Mouse (Mus musculus): ENCODE measurements around the gene Srsf9. TPM values are rescaled to one million over a fixed set of nuclear protein-coding genes. Genes with fewer than 3 reads are reported as not detected.

Gene Srsf9
- total RNA-seq (2023), result 10 to 100 TPM; 69.6 to 71.0 TPM

DNA sequence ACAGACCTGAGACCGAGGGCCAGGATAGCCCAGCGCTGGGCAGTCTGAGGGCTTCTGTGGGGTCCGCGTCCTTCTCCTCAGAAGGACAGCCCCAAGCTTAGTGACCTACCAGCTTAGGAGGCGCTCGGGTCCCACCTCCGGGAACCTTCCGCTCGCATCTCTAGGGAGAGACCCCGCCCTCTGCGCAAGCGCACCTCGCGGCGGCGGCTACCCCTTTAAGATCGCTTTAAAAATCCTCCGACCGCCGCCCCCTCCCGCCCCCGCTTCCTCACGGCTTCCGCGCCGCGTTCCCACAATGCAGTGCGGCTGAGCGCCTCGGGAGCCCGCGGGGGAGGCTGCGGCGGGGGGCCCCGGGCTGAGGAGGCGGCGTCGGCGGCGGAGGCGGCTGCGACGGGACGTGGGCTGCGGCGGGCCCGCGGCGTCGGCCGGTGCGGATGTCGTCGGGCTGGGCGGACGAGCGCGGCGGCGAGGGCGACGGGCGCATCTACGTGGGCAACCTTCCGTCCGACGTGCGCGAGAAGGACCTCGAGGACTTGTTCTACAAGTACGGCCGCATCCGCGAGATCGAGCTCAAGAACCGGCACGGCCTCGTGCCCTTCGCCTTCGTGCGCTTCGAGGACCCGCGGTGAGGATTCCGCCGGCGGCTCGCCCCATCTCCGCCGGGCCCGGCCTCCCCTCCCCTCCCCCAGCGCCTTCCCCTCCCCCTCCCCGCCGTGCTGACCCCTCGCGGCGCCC lies at the start of gene Srsf9:
Gene Srsf9 (plus strand): TSS at position 303 of the 735 bp plus-strand sequence.

DNA sequence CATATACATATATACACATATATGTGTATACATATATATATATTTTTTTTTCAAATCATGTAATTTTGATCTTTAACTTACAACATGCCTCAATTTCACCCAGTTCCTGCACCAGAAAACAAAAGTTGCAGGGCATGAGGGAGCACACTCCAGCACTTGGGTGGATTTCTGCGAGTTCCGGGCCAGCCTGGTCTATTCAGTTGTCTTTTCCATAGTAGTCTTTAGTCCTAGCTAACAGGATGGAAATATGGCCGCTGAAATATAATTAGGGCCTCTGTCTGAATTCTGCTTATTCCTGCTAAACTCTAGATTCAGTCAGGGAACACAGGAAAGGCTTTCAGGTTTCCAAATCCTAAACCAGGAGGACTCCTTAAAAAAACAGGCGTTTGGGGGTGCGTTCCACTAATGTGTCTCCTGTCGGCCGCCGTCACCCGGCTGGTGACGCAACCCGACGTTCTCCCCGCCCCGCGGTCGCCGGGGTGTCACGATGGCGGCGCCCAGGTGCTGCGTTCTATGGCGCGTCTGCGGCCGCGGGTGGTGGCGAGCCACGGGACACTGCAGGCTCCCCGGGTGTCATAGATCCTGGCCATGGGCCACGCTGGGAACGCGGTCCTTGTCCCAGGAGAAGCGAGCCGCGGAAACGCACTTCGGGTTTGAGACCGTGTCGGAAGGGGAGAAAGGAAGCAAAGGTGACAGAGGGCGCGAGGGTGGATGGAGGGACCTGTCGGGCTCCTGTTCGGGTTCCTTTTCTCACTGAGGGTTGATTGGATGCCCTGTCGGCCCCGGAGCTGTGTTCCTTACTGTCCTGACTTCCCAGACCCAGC lies 47.5 kb upstream of the Srsf9 start, which contains the start of gene Coq5:
Gene Coq5 (plus strand): TSS at position 441 of the 824 bp plus-strand sequence.

DNA sequence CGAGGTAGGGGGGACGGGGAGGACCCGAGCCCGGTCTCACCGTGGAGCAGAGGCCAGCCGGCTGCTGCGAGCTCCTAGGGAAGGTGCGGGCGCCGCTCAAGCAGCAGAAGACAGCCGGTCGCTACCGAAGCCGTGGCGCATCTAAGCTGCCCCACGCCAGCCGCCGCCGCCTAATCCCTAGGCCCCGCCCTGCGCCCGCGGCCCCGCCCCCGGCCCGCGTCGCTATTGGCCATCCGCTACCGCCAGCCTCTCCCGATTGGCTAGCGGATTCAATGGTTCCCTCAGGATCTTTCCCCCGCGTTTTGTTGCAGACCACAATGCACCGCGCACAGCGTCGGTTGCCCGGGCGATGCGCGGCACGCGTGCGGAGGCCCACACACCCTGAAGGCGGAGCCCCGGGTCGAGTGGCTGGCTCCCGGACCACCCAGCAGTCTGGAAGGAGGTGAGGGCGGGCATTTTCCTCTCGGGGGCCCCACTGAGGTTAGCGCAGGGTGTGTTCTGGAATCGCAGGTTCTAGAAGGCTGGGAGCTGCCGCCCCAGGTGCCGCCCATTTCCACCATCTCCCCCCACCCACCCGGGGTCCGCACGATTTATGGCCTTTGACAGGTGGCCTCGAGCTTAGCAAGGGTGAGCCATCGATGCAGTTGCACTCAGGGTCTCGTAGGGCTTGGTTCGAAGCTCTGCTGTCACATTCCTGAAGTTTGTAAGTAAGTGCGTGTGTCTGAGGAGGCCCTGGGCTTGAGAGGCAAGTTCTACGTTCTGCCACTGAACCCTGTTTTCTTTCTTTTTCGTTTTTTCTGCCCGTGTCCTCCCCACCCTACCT lies 26.0 kb upstream of the Srsf9 start, which contains the start of gene Dynll1:
Gene Dynll1 (minus strand): TSS at position 208 of the 823 bp plus-strand sequence.

GRCm38 (mm10) chr5:115340577-115341313 lies 13.8 kb downstream of the Srsf9 start, which contains the start of the genes Gatc and Triap1:
Gene Gatc, minus strand, starts transcription at chr5:115341178.
Gene Triap1, plus strand, starts transcription at chr5:115341225.

GRCm38 (mm10) chr5:115348546-115349224 lies 21.7 kb downstream of the Srsf9 start, which contains the start of gene Cox6a1:
Gene Cox6a1, minus strand, starts transcription at chr5:115348981.

Other genes with a start within 250 kb of the Srsf9 start
- not detected for gene Gm10401, start 228.9 kb upstream of the Srsf9 start, total RNA-seq (2023)
- 10 to 100 TPM; 15.7 to 20.1 TPM for gene Acads, start 207.8 kb upstream of the Srsf9 start, total RNA-seq (2023)
- gene Unc119b, start 192.2 kb upstream of the Srsf9 start, total RNA-seq (2023), result 10 to 100 TPM; 42.6 to 43.8 TPM
- 10 to 100 TPM; 83.4 to 92.8 TPM for gene Mlec, start 169.0 kb upstream of the Srsf9 start, total RNA-seq (2023)
- not detected for gene Cabp1, start 132.8 kb upstream of the Srsf9 start, total RNA-seq (2023)
- 10 to 100 TPM; 46.7 to 69.9 TPM for gene Pop5, start 91.3 kb upstream of the Srsf9 start, total RNA-seq (2023)
- 100 to 1,000 TPM; 138 to 150 TPM for gene Rnf10, start 54.3 kb upstream of the Srsf9 start, total RNA-seq (2023)
- gene Coq5, start 47.5 kb upstream of the Srsf9 start, total RNA-seq (2023), result 10 to 100 TPM; 27.1 to 35.5 TPM
- 100 to 1,000 TPM; 240 to 329 TPM for gene Dynll1, start 26.2 kb upstream of the Srsf9 start, total RNA-seq (2023)
- 10 to 100 TPM; 13.0 to 13.1 TPM for gene Gatc, start 14.0 kb downstream of the Srsf9 start, total RNA-seq (2023)
- gene Triap1, start 14.0 kb downstream of the Srsf9 start, total RNA-seq (2023), result 10 to 100 TPM; 24.3 to 26.9 TPM
- gene Cox6a1, start 21.8 kb downstream of the Srsf9 start, total RNA-seq (2023), result 100 to 1,000 TPM; 199 to 204 TPM
- gene Msi1, start 102.4 kb downstream of the Srsf9 start, total RNA-seq (2023), result not detected
- gene Pla2g1b, start 139.1 kb downstream of the Srsf9 start, total RNA-seq (2023), result not detected
- gene Sirt4, start 157.5 kb downstream of the Srsf9 start, total RNA-seq (2023), result 10 to 100 TPM; 19.4 to 21.5 TPM
- 10 to 100 TPM; 73.5 to 97.2 TPM for gene Pxn, start 179.5 kb downstream of the Srsf9 start, total RNA-seq (2023)
- gene Rplp0, start 232.3 kb downstream of the Srsf9 start, total RNA-seq (2023), result 1,000 to 10,000 TPM; 1,374 to 1,413 TPM
- gene Gcn1l1, start 238.1 kb downstream of the Srsf9 start, total RNA-seq (2023), result 100 to 1,000 TPM; 108 to 112 TPM